Mouse (Mus musculus) C2C12 (cell line): ENCODE measurements at regions not wholly inside any gene's neighbourhood (a gene's known extent, or its start where the extent isn't known, plus 50 kb on each side); places are given as distances from the start of the nearest gene placed in this dataset.

Experiments used
- H3K27me3 ChIP-seq: one replicate; pipeline ENCODE4 v1.6.1; 2011; ENCODE audit not compliant: control insufficient read depth, insufficient read depth, insufficient read length
- H3K36me3 ChIP-seq: one replicate; pipeline ENCODE4 v1.6.1; 2011; ENCODE audit not compliant: control insufficient read depth, insufficient read depth
- H3K4me3 ChIP-seq: one replicate; pipeline ENCODE4 v1.5.1; 2011; ENCODE audit warnings: mild to moderate bottlenecking, control low read depth; ENCODE audit not compliant: poor library complexity, insufficient read depth, severe bottlenecking
- H3K79me2 ChIP-seq: one replicate; pipeline ENCODE4 v1.6.1; 2011; ENCODE audit not compliant: control insufficient read depth, insufficient read depth
- H3K79me3 ChIP-seq: one replicate; pipeline ENCODE4 v1.6.1; 2011; ENCODE audit warnings: low read depth, control low read depth
- H3ac ChIP-seq: one replicate; pipeline ENCODE3; 2011; ENCODE audit warnings: low read depth; ENCODE audit not compliant: control insufficient read depth, insufficient read length
- CEBPB ChIP-seq: IDR thresholded peaks from one replicate; pipeline ENCODE4 v1.6.1; 2011; ENCODE audit warnings: low read depth, mild to moderate bottlenecking, control low read depth, moderate library complexity
- CTCF ChIP-seq: IDR thresholded peaks from one replicate; pipeline ENCODE4 v1.5.1; 2011; ENCODE audit not compliant: control insufficient read depth, insufficient read depth, insufficient read length
- FOSL1 ChIP-seq: IDR thresholded peaks from one replicate; pipeline ENCODE4 v1.8.0; 2011; ENCODE audit warnings: mild to moderate bottlenecking, low read length; ENCODE audit not compliant: poor library complexity, insufficient read depth, severe bottlenecking
- MAX ChIP-seq: IDR thresholded peaks from one replicate; pipeline ENCODE4 v1.6.1; 2011; ENCODE audit warnings: mild to moderate bottlenecking, control low read depth
- MYOD1 ChIP-seq: IDR thresholded peaks from one replicate; pipeline ENCODE4 v1.6.1; 2011; ENCODE audit warnings: low read depth; ENCODE audit not compliant: control insufficient read depth, insufficient read length
- MYOG ChIP-seq: IDR thresholded peaks from one replicate; pipeline ENCODE4 v1.6.1; 2011; ENCODE audit not compliant: control insufficient read depth, insufficient read length; ENCODE audit errors: extremely low read depth
- USF1 ChIP-seq: IDR thresholded peaks from one replicate; pipeline ENCODE4 v1.6.1; 2011; ENCODE audit warnings: low read depth, mild to moderate bottlenecking, control low read depth, moderate library complexity

GRCm38 (mm10) chr2:48211804-48212203 lies 602.1 kb upstream of the Acvr2a start:
- no peaks in the 10 kb centered on the region for H3K27me3 ChIP-seq
- TF ChIP-seq MYOG (no peak), MAX (no peak), USF1 (no peak), FOSL1 (no peak)
- H3K79me2 ChIP-seq: no peaks in the 10 kb centered on the region
- no peaks in the 10 kb centered on the region for H3K36me3 ChIP-seq
- no peak overlapping the region for H3ac ChIP-seq
- H3K79me3 ChIP-seq: no peaks in the 10 kb centered on the region
- H3K4me3 ChIP-seq: no peak overlapping the region

DNA sequence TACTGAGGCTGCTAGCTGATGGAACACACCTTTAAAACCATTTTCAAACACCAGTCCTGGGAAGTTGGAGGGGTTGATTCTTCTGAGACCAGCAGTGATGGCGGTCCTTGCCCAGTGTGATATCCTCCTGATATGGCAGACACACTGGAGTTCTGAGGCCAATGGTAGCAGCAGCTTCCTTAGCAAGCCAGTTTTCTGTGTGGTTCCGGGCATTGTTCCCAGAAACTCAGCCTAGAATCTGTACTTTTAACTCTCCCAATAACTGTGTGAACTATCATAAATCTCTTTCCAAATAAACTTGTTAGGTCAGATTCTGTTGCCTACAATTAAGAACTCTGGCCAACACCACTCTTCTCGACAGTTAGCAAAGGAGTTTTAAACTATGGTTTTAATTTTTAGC lies 593.1 kb upstream of the Acvr2a start:
- no peak overlapping the region for H3ac ChIP-seq
- H3K79me2 ChIP-seq: no peaks in the 10 kb centered on the region
- H3K36me3 ChIP-seq: no peaks in the 10 kb centered on the region
- H3K27me3 ChIP-seq: no peaks in the 10 kb centered on the region
- TF ChIP-seq FOSL1: no peak
- TF ChIP-seq MYOG: no peak
- TF ChIP-seq MYOD1: no peak
- TF ChIP-seq CTCF: no peak
- no peak for TF ChIP-seq USF1
- TF ChIP-seq MAX: no peak
- TF ChIP-seq CEBPB: no peak
- H3K4me3 ChIP-seq: no peak overlapping the region
- no peaks in the 10 kb centered on the region for H3K79me3 ChIP-seq

DNA sequence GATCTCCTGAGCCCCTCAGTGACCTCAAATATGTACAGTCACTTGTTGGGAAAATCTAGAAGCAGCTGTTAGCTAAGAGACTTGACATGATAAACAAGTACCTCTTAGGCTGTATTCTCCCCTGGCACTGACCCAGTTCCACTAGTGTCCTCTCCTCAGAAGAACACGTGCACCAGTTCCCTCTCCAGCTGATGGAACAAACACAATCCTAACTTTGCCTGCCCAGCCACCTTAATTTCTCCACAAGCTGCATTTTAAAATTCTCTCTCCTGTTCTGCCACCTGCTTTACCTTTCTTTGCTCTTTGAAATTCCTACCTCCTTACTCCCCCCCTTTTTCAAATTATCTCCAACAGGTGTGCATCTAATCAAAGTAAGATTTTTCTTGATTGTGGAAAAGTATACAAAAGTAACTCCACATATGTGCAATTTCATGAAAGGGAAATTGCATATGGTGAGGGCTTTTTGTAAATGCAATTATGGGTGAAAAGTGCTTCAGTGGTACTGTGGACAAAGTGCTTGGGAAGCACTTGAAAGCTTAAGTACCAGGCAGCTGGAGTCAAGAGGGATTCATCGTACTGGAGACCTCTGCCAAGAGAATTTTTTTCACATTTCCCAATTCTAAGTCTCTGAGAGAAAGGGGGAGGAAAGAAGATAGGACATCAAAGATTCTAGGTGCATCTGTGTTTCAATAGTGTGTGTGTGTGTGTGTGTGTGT lies 590.7 kb upstream of the Acvr2a start:
- Histone ChIP-seq H3K36me3 (no peaks in the 10 kb centered on the region), H3K79me3 (no peaks in the 10 kb centered on the region), H3K4me3 (no peak overlapping the region), H3ac (no peak overlapping the region), H3K79me2 (no peaks in the 10 kb centered on the region), H3K27me3 (no peaks in the 10 kb centered on the region)
- TF ChIP-seq MYOD1 (no peak), CEBPB (no peak), USF1 (no peak)

DNA sequence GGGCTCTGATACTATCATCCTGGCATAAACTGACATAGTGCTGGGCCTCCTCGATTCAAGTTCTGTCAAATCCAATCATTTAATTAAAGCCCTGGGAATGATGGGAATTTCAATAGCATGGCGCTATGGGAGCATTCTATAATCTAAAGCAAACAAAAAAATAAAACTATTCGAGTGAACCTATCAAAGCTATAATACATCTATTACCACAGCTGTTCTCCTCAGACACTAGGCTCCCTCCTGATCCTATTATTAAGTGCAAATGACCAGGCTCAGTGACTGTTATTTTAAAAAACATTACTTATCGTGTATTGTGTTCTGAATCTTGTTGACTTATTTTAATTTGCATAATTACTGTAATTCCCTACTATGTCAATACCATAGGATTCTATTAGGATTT lies 563.7 kb upstream of the Acvr2a start:
- Histone ChIP-seq H3K79me3 (no peaks in the 10 kb centered on the region), H3K4me3 (no peak overlapping the region), H3ac (no peak overlapping the region), H3K36me3 (no peaks in the 10 kb centered on the region), H3K27me3 (no peaks in the 10 kb centered on the region), H3K79me2 (no peaks in the 10 kb centered on the region)
- TF ChIP-seq USF1 (no peak), CEBPB (no peak), MYOD1 (no peak), FOSL1 (no peak), CTCF (no peak), MAX (no peak), MYOG (no peak)

DNA sequence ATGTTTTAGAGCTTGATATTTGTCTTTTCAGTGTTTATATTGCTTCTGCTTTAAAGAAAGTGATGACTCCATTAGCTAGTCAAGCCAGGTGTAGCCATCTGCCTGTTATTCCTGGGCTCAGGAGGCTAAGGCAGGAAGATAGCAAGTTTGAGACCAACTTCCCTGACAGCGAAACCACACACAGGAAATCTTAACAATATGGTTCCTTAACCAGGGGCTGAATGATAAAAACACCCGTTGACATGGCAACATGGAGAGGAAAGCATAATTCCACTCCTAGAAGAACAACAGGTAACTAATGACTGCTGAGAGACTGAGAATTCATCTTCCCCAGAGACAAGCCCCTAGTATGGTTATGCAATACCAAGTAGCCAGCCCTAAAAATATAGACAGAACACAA lies 553.6 kb upstream of the Acvr2a start:
- H3ac ChIP-seq: no peak overlapping the region
- TF ChIP-seq CTCF (no peak), MAX (no peak), CEBPB (no peak), MYOG (no peak), USF1 (no peak), MYOD1 (no peak), FOSL1 (no peak)
- H3K27me3 ChIP-seq: no peaks in the 10 kb centered on the region
- no peaks in the 10 kb centered on the region for H3K79me2 ChIP-seq
- no peak overlapping the region for H3K4me3 ChIP-seq
- H3K36me3 ChIP-seq: no peaks in the 10 kb centered on the region
- H3K79me3 ChIP-seq: no peaks in the 10 kb centered on the region
